Mouse (Mus musculus) testis, adult 2 months (tissue): ENCODE measurements around the gene Sel1l3.

Experiments used
- CTCF ChIP-seq: fragments of 200-500 bp; IDR thresholded peaks from 2 replicates; pipeline ENCODE4 v1.5.1; 2012; ENCODE audit warnings: low read depth, mild to moderate bottlenecking, inconsistent platforms, low read length, moderate library complexity; ENCODE audit not compliant: control insufficient read depth, insufficient read depth, insufficient replicate concordance
- POLR2A ChIP-seq: fragments of 200-500 bp; IDR thresholded peaks from 2 replicates; pipeline ENCODE4 v1.6.1; 2012; ENCODE audit warnings: low read depth, mild to moderate bottlenecking, inconsistent platforms, low read length, moderate library complexity; ENCODE audit not compliant: control insufficient read depth

DNA sequence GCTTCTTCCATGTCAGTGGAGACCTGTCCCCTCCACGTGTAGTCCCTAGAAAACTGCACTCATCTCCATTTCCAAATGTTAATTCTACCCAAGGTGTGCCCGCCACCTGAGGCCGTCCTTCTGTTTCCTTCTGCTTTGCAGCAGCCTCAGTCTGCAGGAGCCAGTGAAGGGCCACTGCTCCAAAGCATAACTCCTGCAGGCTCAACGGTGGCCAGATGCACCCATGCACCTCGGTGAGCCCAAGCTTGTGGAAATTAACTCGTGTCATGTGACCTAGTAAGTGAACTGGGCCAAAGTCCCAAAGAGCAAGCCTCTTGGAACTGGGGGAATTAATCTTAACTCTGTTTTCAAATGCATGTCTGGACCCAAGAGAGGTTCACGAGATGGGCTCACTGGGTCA lies 40.8 kb downstream of the Sel1l3 start:
- no peak for TF ChIP-seq POLR2A
- TF ChIP-seq CTCF: no peak
